Comparison of ENCODE assay signal across 8 mouse cellular contexts in the genomic region with DNA sequence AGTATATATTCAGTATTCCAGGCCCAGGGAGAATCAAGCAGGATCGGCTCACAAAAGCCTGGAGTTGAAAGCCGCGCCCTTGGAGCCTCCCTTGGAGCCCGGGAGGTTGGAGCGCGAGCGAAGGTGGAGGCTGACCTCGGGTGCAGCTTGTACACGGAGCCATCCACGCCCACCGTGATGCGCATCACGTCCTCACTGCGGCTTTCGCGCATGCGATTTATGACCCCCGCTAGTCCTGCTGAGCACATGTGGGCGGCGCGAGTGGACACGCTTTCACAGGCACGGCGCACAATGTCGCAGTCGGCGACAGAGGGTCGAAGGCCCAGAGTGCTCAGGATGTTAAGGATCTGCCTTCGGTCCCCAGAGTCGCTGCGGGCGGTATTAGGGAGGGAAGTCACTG. TPM values are rescaled to one million over a fixed set of nuclear protein-coding genes. Genes with fewer than 3 reads are reported as not detected.
DNase-seq lines count a peak whose midpoint lies in the region; ATAC-seq lines count a peak whose summit lies in the region.
"Had no signal": no experiment of that assay in that cellular context is flagged by ENCODE, and none has a peak within 500 bp of the region (broad histone marks: within the 10 kb centered on the region; RNA-seq: fewer than 3 reads in every experiment).

No protein-coding gene starts in this region.

- peak overlapping the region; percentile 89 for H3K27ac ChIP-seq in midbrain, embryonic 16.5 days (ENCODE audit: low read length)

- peaks cover 16% of the 10 kb centered on the region; the same call in 1 of the 2 replicates for H3K4me1 ChIP-seq in megakaryocyte, embryonic 14.5 days
- peaks cover 19% of the 10 kb centered on the region for H3K4me1 ChIP-seq in midbrain, embryonic 16.5 days (ENCODE audit: control insufficient read depth, insufficient read depth, low read length)

- intact Hi-C loops in left cerebral cortex, postnatal 25 days (cut with DNase I) = no loop called here

- H3K36me3 ChIP-seq in megakaryocyte, embryonic 14.5 days (replicated peaks; ENCODE audit: low read length) = no peaks in the 10 kb centered on the region
- no peaks in the 10 kb centered on the region for H3K36me3 ChIP-seq in midbrain, embryonic 16.5 days (ENCODE audit: control insufficient read depth, insufficient read depth, low read length)

- no peaks in the 10 kb centered on the region for H3K9me3 ChIP-seq in megakaryocyte, embryonic 14.5 days
- no peaks in the 10 kb centered on the region for H3K9me3 ChIP-seq in midbrain, embryonic 16.5 days (replicated peaks; ENCODE audit: control insufficient read depth, low read length, poor library complexity, severe bottlenecking)

- WGBS in midbrain, embryonic 16.5 days = 0% methylated on average over 32 of the region's 32 CpGs

- no peak for ATAC-seq in megakaryocyte, adult 5-6 weeks (ENCODE audit: poor library complexity, severe bottlenecking)
- peak; percentile 61 for ATAC-seq in granulocyte monocyte progenitor cell, adult 5-6 weeks (replicated peaks; ENCODE audit: poor library complexity, severe bottlenecking)
- peak; percentile 93 for ATAC-seq in midbrain, embryonic 16.5 days

- H3K4me3 ChIP-seq in megakaryocyte, embryonic 14.5 days (replicated peaks) = peak overlapping the region; percentile 85
- peak overlapping the region; percentile 48 for H3K4me3 ChIP-seq in midbrain, embryonic 16.5 days (ENCODE audit: low read depth, low read length)

- peaks cover 90% of the 10 kb centered on the region for H3K27me3 ChIP-seq in megakaryocyte, embryonic 14.5 days (replicated peaks)
- H3K27me3 ChIP-seq in midbrain, embryonic 16.5 days (ENCODE audit: control insufficient read depth, insufficient read depth, low read depth, low read length) = no peaks in the 10 kb centered on the region; the same call in 1 of the 2 replicates

- H3K9ac ChIP-seq in midbrain, embryonic 16.5 days (ENCODE audit: low read depth, low read length) = peak overlapping the region; percentile 73

- DNase-seq in embryo, embryonic 10 days (ENCODE audit: low spot score) = peak; percentile 90
- peak; percentile 50 to 62 for DNase-seq in left cerebral cortex, postnatal 25 days (ENCODE audit: low spot score in 2 of 2)
- DNase-seq in yolk sac, embryonic 10.5 days (ENCODE audit: low spot score) = peak; percentile 30

- H3K4me2 ChIP-seq in midbrain, embryonic 16.5 days (ENCODE audit: low read length) = peak overlapping the region; percentile 87

RNA-seq across cellular contexts. Expression of a gene that starts 3.4 kb away (rescaled TPM):
- not detected in 2 replicates for polyA plus RNA-seq in megakaryocyte, embryonic 14.5 days (2012; ENCODE audit: insufficient read depth, low replicate concordance)
- total RNA-seq in megakaryocyte, adult 5-6 weeks (2015) = not detected in 2 replicates
- total RNA-seq in megakaryocyte, adult 5-6 weeks (2017) = not detected in 2 replicates
- not detected in 2 replicates for total RNA-seq in granulocyte monocyte progenitor cell, adult 5-6 weeks (2014; fragmentation: Nextera tagmentation)
- total RNA-seq in granulocyte monocyte progenitor cell, adult 5-6 weeks (2017) = not detected in 2 replicates
- total RNA-seq in left cerebral cortex, postnatal 25 days (2021) = not detected
- not detected in 2 replicates for polyA plus RNA-seq in midbrain, embryonic 16.5 days (2015; fragmentation: Nextera tagmentation; extraction: Ambion mirVana)
- polyA plus RNA-seq: frontal cortex, adult 2 months had no signal

RNA-seq across cellular contexts. Expression of a gene that starts 23.9 kb away (rescaled TPM):
- polyA plus RNA-seq in megakaryocyte, embryonic 14.5 days (2012; ENCODE audit: insufficient read depth, low replicate concordance) = 155 and 509 TPM in 2 replicates
- total RNA-seq in megakaryocyte, adult 5-6 weeks (2015) = 23.8 and 31.6 TPM in 2 replicates
- total RNA-seq in megakaryocyte, adult 5-6 weeks (2017) = 19.0 and 29.3 TPM in 2 replicates
- 84.1 and 88.5 TPM in 2 replicates for total RNA-seq in granulocyte monocyte progenitor cell, adult 5-6 weeks (2014; fragmentation: Nextera tagmentation)
- total RNA-seq in granulocyte monocyte progenitor cell, adult 5-6 weeks (2017) = 55.8 and 95.4 TPM in 2 replicates
- 10 to 100 TPM; 20.1 to 20.2 TPM for total RNA-seq in left cerebral cortex, postnatal 25 days (2021)
- polyA plus RNA-seq in midbrain, embryonic 16.5 days (2015; fragmentation: Nextera tagmentation; extraction: Ambion mirVana) = 54.0 and 57.4 TPM in 2 replicates

RNA-seq across cellular contexts. Expression of a gene that starts 40.2 kb away (rescaled TPM):
- 0.15 TPM in 1 of 2 replicates, not detected in the other for polyA plus RNA-seq in megakaryocyte, embryonic 14.5 days (2012; ENCODE audit: insufficient read depth, low replicate concordance)
- total RNA-seq in megakaryocyte, adult 5-6 weeks (2015) = not detected in 2 replicates
- total RNA-seq in megakaryocyte, adult 5-6 weeks (2017) = 0.11 and 0.12 TPM in 2 replicates
- total RNA-seq in granulocyte monocyte progenitor cell, adult 5-6 weeks (2014; fragmentation: Nextera tagmentation) = not detected in 2 replicates
- not detected in 2 replicates for total RNA-seq in granulocyte monocyte progenitor cell, adult 5-6 weeks (2017)
- total RNA-seq in left cerebral cortex, postnatal 25 days (2021) = 10 to 100 TPM; 13.2 to 16.0 TPM
- polyA plus RNA-seq in midbrain, embryonic 16.5 days (2015; fragmentation: Nextera tagmentation; extraction: Ambion mirVana) = 15.6 and 16.4 TPM in 2 replicates

RNA-seq across cellular contexts. Expression of a gene that starts 47.9 kb away (rescaled TPM):
- polyA plus RNA-seq in megakaryocyte, embryonic 14.5 days (2012; ENCODE audit: insufficient read depth, low replicate concordance) = 1.7 TPM in 1 of 2 replicates, not detected in the other
- not detected in 2 replicates for total RNA-seq in megakaryocyte, adult 5-6 weeks (2015)
- total RNA-seq in megakaryocyte, adult 5-6 weeks (2017) = not detected in 2 replicates
- not detected in 2 replicates for total RNA-seq in granulocyte monocyte progenitor cell, adult 5-6 weeks (2014; fragmentation: Nextera tagmentation)
- total RNA-seq in granulocyte monocyte progenitor cell, adult 5-6 weeks (2017) = not detected in 2 replicates
- 1 to 10 TPM in 1 of 2 experiments, under 1 TPM in 1; 0.83 to 1.2 TPM for total RNA-seq in left cerebral cortex, postnatal 25 days (2021)
- 10.5 and 11.8 TPM in 2 replicates for polyA plus RNA-seq in midbrain, embryonic 16.5 days (2015; fragmentation: Nextera tagmentation; extraction: Ambion mirVana)

RNA-seq across cellular contexts. Expression of a gene that starts 53.5 kb away (rescaled TPM):
- polyA plus RNA-seq in megakaryocyte, embryonic 14.5 days (2012; ENCODE audit: insufficient read depth, low replicate concordance) = 3.9 and 8.8 TPM in 2 replicates
- 18.2 and 21.0 TPM in 2 replicates for total RNA-seq in megakaryocyte, adult 5-6 weeks (2015)
- 41.8 and 54.2 TPM in 2 replicates for total RNA-seq in megakaryocyte, adult 5-6 weeks (2017)
- 47.8 and 48.4 TPM in 2 replicates for total RNA-seq in granulocyte monocyte progenitor cell, adult 5-6 weeks (2014; fragmentation: Nextera tagmentation)
- total RNA-seq in granulocyte monocyte progenitor cell, adult 5-6 weeks (2017) = 44.1 and 45.2 TPM in 2 replicates
- 10 to 100 TPM; 82.9 to 87.6 TPM for total RNA-seq in left cerebral cortex, postnatal 25 days (2021)
- 108 TPM in 2 replicates for polyA plus RNA-seq in midbrain, embryonic 16.5 days (2015; fragmentation: Nextera tagmentation; extraction: Ambion mirVana)

Comparison
In these comparisons a context has a peak if more than half of its experiments do, and no peak if none do; other contexts are left out.
1. DNase-seq: peak in every context shown above with its lines; median percentile 90 in embryo, embryonic 10 days; 56 in left cerebral cortex, postnatal 25 days; 30 in yolk sac, embryonic 10.5 days.
2. RNA of a gene that starts 40.2 kb away (total RNA-seq): 13.2 to 16.0 TPM in left cerebral cortex, postnatal 25 days; 0.11 to 0.12 TPM in megakaryocyte, adult 5-6 weeks and not detected in granulocyte monocyte progenitor cell, adult 5-6 weeks; every median in the first group is over 10 times any median in the second.